Comparison of ENCODE assay signal across 15 mouse cellular contexts in genomic region chr5:118769143-118769542, GRCm38 (mm10).
DNase-seq lines count a peak whose midpoint lies in the region; ATAC-seq and TF ChIP-seq lines count a peak whose summit lies in the region.
"Had no signal": no experiment of that assay in that cellular context is flagged by ENCODE, and none has a peak within 500 bp of the region (broad histone marks: within the 10 kb centered on the region; RNA-seq: fewer than 3 reads in every experiment).

No protein-coding gene starts in this region.

- 39% methylated on average over 6 of the region's 6 CpGs for WGBS in embryonic facial prominence, embryonic 14.5 days
- 30% methylated on average over 6 of the region's 6 CpGs for WGBS in hindbrain, embryonic 11.5 days
- WGBS in midbrain, postnatal 0 days = 39% methylated on average over 6 of the region's 6 CpGs

- peak; percentile 56; the same call in 1 of the 2 replicates for ATAC-seq in embryonic facial prominence, embryonic 14.5 days (ENCODE audit: low read depth)
- 0 out of 2 replicates have a peak, but pooled peaks have one; percentile 40 for ATAC-seq in hindbrain, embryonic 11.5 days (ENCODE audit: low FRiP score)
- ATAC-seq in midbrain, postnatal 0 days (ENCODE audit: low FRiP score) = no peak
- ATAC-seq: intestine, embryonic 15.5 days had no signal

- no peaks in the 10 kb centered on the region for H3K27me3 ChIP-seq in embryonic facial prominence, embryonic 14.5 days (replicated peaks; ENCODE audit: control insufficient read depth, insufficient read depth, low read length)
- H3K27me3 ChIP-seq in hindbrain, embryonic 11.5 days (ENCODE audit: control insufficient read depth, insufficient read depth, low read length) = no peaks in the 10 kb centered on the region
- no peaks in the 10 kb centered on the region for H3K27me3 ChIP-seq in midbrain, postnatal 0 days (ENCODE audit: insufficient read depth, low read length)
- H3K27me3 ChIP-seq: intestine, embryonic 15.5 days; lung, embryonic 15.5 days had no signal

- H3K9me3 ChIP-seq in embryonic facial prominence, embryonic 14.5 days (ENCODE audit: control insufficient read depth, low read length) = no peaks in the 10 kb centered on the region
- H3K9me3 ChIP-seq in hindbrain, embryonic 11.5 days (ENCODE audit: control insufficient read depth, low read length) = no peaks in the 10 kb centered on the region
- H3K9me3 ChIP-seq in midbrain, postnatal 0 days (ENCODE audit: low read length) = no peaks in the 10 kb centered on the region
- H3K9me3 ChIP-seq: intestine, embryonic 15.5 days; limb, embryonic 15.5 days; lung, embryonic 15.5 days had no signal

- H3K4me1 ChIP-seq in embryonic facial prominence, embryonic 14.5 days (ENCODE audit: control insufficient read depth, insufficient read depth, low read length) = no peaks in the 10 kb centered on the region
- H3K4me1 ChIP-seq in hindbrain, embryonic 11.5 days (replicated peaks; ENCODE audit: control insufficient read depth, insufficient read depth, low read length) = no peaks in the 10 kb centered on the region
- no peaks in the 10 kb centered on the region for H3K4me1 ChIP-seq in midbrain, postnatal 0 days (ENCODE audit: insufficient read depth, low read length)
- H3K4me1 ChIP-seq: intestine, embryonic 15.5 days; lung, embryonic 15.5 days had no signal

- H3K4me2 ChIP-seq in embryonic facial prominence, embryonic 14.5 days (ENCODE audit: low read depth, low read length) = no peak overlapping the region
- H3K4me2 ChIP-seq in hindbrain, embryonic 11.5 days (replicated peaks; ENCODE audit: low read depth, low read length) = no peak overlapping the region
- no peak overlapping the region for H3K4me2 ChIP-seq in midbrain, postnatal 0 days (ENCODE audit: low read depth, low read length, poor library complexity, severe bottlenecking)
- H3K4me2 ChIP-seq: intestine, embryonic 15.5 days; limb, embryonic 15.5 days; lung, embryonic 15.5 days had no signal

- H3K4me3 ChIP-seq in embryonic facial prominence, embryonic 14.5 days (ENCODE audit: low read depth, low read length) = no peak overlapping the region
- no peak overlapping the region for H3K4me3 ChIP-seq in hindbrain, embryonic 11.5 days (ENCODE audit: low read depth, low read length)
- H3K4me3 ChIP-seq in midbrain, postnatal 0 days (ENCODE audit: low read depth, low read length) = no peak overlapping the region
- H3K4me3 ChIP-seq: intestine, embryonic 15.5 days; limb, embryonic 15.5 days; lung, embryonic 15.5 days had no signal

- H3K36me3 ChIP-seq in embryonic facial prominence, embryonic 14.5 days (ENCODE audit: control insufficient read depth, insufficient read depth, low read length) = 0 out of 2 replicates have a peak, but pooled peaks cover 3% of the 10 kb centered on the region
- no peaks in the 10 kb centered on the region for H3K36me3 ChIP-seq in hindbrain, embryonic 11.5 days (ENCODE audit: control insufficient read depth, insufficient read depth, low read length)
- no peaks in the 10 kb centered on the region for H3K36me3 ChIP-seq in midbrain, postnatal 0 days (ENCODE audit: insufficient read depth, low read length)
- H3K36me3 ChIP-seq: intestine, embryonic 15.5 days; lung, embryonic 15.5 days had no signal

- H3K27ac ChIP-seq in embryonic facial prominence, embryonic 14.5 days (replicated peaks; ENCODE audit: low read depth, low read length) = no peak overlapping the region
- no peak overlapping the region for H3K27ac ChIP-seq in hindbrain, embryonic 11.5 days (ENCODE audit: low read depth, low read length)
- H3K27ac ChIP-seq in midbrain, postnatal 0 days (ENCODE audit: low read depth, low read length) = no peak overlapping the region
- H3K27ac ChIP-seq: intestine, embryonic 15.5 days; limb, embryonic 15.5 days; lung, embryonic 15.5 days had no signal

- TF ChIP-seq CTCF in midbrain, postnatal 0 days (IDR thresholded peaks at IDR 0.05) = no peak

- H3K9ac ChIP-seq in embryonic facial prominence, embryonic 14.5 days (ENCODE audit: low read depth, low read length) = no peak overlapping the region
- H3K9ac ChIP-seq in hindbrain, embryonic 11.5 days (ENCODE audit: low read depth, low read length) = no peak overlapping the region
- no peak overlapping the region for H3K9ac ChIP-seq in midbrain, postnatal 0 days (replicated peaks; ENCODE audit: low read length, poor library complexity, severe bottlenecking)
- H3K9ac ChIP-seq: intestine, embryonic 15.5 days; limb, embryonic 15.5 days; lung, embryonic 15.5 days had no signal

- DNase-seq in embryo, embryonic 11 days = peak; percentile 58
- peak; percentile 65 for DNase-seq in embryonic facial prominence, embryonic 14.5 days (ENCODE audit: low spot score)
- DNase-seq in hindbrain, embryonic 11.5 days (ENCODE audit: low spot score) = peak; percentile 41
- peak; percentile 22 for DNase-seq in midbrain, postnatal 0 days (ENCODE audit: low spot score)
- no peak for DNase-seq in MN1 (ENCODE audit: low spot score)
- no peak for DNase-seq in layer of hippocampus, adult 9-11 months
- no peak for DNase-seq in T-cell, adult 2 months (ENCODE audit: low spot score)
- DNase-seq: adrenal gland, adult 8-10 months; kidney, postnatal 14 days; layer of hippocampus, postnatal 36 days; right cerebral cortex, postnatal 4 days; thymus, postnatal 14 days had no signal

Comparison
In these comparisons a context has a peak if more than half of its experiments do, and no peak if none do; other contexts are left out.
1. DNase-seq: peak in embryo, embryonic 11 days (single experiment), embryonic facial prominence, embryonic 14.5 days (single experiment), hindbrain, embryonic 11.5 days (single experiment) and midbrain, postnatal 0 days (single experiment); none in MN1 (single experiment), layer of hippocampus, adult 9-11 months (single experiment) and T-cell, adult 2 months (single experiment).